Mouse (Mus musculus): ENCODE data around the gene Ms4a18.

Gene Ms4a18

DNA sequence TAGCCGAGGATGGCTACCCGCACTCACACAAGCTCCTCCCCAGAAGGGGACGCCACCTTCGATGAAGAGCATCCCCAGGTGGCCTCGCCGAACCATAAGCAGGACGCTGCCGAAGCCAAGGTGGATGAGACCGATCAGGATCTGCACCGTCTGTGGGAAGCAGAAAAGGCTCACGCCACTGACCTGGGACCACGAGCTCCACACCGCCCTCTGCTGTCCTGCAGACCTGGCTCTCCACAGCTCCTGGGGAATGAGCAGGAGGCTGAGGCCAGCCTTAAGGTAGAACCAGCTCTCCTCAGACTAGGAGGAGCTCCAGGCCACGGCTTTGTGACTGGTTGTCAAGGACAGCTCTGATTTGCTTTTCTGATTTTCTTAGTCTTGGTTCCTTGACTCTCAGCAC lies 34.7 kb downstream of the Ms4a18 start:
- DNase-seq (ENCODE audit: low read depth): peak; percentile 35

DNA sequence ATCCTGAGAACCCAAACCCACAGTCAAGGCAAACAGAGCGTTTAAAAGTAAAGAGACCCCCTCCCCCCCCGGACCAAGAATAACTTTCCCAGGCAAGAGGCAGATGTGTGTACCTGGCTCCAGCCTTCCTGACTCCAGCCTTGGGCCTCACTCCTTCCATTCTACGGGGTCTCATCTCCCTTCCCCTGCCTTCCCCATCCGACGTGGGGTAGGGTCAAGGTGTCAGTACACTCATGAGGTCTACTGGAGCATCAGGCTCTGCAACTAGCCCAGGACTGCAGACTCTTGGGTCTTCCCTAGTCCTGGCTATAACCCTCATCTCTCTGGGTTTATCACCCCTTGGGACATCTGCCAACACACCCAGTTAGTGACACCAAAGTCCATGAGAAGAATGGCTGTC lies 37.6 kb downstream of the Ms4a18 start:
- no peak for DNase-seq (ENCODE audit: low read depth)

GRCm38 (mm10) chr19:10979184-10980168 lies 38.4 kb downstream of the Ms4a18 start:
- DNase-seq (ENCODE audit: low read depth): peak; percentile 97

DNA sequence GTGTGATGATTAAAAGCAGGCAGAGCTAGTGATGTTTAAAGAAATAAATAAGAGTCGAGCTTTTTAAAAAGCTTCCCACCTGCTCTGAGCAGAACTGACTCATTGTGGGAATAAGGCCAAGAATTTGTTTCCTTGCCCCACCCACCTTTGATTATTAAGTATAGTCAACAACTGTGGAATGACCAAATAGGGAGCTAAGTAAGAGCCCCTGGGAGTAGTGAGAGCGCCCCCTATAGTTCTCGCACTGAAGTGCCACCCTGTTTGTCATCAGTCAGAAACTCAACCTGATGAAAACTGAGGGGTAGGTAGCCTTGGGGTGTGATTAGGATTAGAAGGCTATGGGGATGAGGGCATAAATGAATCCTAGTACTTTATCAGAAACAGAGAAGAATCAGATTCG lies 41.5 kb downstream of the Ms4a18 start:
- DNase-seq (ENCODE audit: low read depth): peak; percentile 64

DNA sequence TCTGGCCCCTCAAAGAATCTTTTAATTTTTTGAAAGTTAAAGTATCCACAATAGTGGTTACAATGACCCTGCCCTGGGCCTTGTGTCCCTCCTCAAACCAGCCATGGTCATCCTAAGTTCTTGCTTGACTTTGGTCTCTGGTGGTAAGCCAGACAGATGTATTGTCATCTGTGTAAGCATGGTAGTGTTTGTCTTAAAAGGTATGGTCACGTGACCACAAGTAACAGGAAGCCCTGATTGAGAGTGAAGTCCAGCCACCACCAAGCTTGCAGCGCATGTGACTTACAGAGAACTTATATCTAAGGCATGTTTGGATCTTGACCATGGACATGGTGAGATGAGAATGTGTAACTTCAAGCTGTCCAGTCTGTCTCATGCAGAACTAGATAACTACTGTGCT lies 42.6 kb downstream of the Ms4a18 start:
- peak; percentile 14 for DNase-seq (ENCODE audit: low read depth)

DNA sequence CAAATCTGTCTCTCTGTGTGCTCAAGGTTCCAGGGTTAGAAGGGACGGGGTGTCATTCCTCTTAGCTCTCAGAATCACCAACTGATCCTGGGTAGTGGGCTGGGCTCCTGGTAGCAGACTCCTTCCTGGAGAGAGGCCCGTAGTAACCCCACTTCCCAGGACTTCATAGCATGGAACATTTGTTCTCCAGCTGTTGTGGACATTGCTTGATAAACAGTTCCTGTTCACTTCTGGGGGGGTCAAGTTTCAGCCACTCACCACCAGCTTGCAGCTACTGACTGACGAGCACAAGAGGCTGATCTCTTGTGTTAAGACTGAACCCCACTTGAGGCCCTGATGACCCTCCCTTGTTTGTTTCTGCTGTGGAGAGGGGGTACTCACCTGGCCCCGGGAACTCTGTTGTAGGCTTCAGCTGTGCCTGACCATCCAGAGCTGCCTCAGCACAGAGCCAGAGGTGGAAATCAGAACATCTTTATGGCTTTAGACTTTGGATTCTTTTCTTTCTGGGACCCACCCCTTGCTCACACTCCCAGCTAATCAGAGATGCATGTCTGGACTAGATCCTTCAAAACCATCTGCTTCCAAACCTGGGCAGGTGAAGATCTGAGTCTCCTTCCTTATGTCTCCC lies 43.5 kb downstream of the Ms4a18 start, which contains the start of gene Ms4a10:
Gene Ms4a10, minus strand, starts transcription at position 433 of the 628 bp plus-strand sequence.
- no peak for DNase-seq (ENCODE audit: low read depth)

GRCm38 (mm10) chr19:10973187-10973586 lies 44.6 kb downstream of the Ms4a18 start:
- no peak for DNase-seq (ENCODE audit: low read depth)

DNA sequence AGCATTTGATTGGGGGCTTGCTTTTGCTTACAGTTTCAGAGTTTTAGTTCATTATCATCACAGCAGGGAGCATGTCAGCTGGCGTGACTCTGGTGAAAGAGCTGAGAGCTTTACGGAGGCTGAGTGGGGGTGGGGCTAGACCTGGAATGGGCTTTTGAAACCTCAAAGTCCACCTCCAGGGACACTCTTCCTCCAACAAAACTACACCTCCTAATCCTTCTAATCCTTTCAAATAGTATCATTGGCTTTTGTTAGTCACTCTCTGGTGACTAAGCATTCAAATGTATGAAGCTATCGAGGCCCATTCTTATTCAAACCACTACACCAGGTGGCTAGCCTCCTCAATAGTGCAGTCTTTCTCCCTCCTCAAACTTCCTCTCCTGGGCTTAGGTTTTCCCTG lies 45.2 kb downstream of the Ms4a18 start:
- no peak for DNase-seq (ENCODE audit: low read depth)

- DNase-seq (ENCODE audit: low read depth): no peak
Measured at GRCm38 (mm10) chr19:10970457-10970856, 47.4 kb downstream of the Ms4a18 start.

GRCm38 (mm10) chr19:10968578-10968977 lies 49.3 kb downstream of the Ms4a18 start:
- no peak for DNase-seq (ENCODE audit: low read depth)

DNA sequence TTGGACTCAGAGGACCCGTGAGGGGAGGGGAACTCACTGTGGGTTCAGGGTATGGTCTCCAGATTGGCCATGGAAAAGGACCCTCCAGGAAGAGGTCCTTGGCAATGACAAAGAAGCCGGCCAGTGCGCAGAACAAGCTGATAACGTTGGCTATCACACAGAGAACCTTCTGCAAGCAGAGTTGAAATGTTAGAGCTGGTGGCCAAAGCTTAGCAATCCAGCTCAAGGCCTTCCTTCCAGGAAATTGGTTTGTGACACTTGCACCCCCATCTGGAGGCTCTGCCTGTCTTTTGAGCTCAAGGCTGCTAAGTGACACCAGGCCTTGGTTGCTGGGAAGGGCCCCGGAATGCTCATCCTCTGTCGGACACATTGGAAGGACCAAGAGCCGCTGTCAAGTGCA lies 52.1 kb downstream of the Ms4a18 start:
- no peak for DNase-seq (ENCODE audit: low read depth)

DNA sequence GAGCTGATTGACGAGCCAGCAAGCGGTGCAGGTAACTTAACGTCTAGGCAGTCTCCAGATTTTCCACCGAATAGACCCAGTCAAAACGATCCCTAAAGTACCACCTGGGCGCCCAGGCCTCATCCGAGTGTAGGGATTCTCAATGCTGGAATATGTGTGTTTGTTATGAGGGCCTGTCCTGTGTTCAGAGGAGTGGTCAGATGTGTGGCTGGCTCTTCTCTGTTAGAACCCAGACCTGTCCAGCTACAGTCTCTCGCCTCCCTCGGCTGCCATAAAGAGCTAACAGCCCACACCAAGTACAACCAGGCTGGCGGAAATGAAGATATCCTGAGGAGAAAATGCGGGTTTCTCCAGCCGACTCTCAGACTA lies 57.9 kb downstream of the Ms4a18 start:
- DNase-seq (ENCODE audit: low read depth): no peak

- DNase-seq (ENCODE audit: low read depth): peak; percentile 90
Measured at GRCm38 (mm10) chr19:10959085-10959977, 58.5 kb downstream of the Ms4a18 start.

DNA sequence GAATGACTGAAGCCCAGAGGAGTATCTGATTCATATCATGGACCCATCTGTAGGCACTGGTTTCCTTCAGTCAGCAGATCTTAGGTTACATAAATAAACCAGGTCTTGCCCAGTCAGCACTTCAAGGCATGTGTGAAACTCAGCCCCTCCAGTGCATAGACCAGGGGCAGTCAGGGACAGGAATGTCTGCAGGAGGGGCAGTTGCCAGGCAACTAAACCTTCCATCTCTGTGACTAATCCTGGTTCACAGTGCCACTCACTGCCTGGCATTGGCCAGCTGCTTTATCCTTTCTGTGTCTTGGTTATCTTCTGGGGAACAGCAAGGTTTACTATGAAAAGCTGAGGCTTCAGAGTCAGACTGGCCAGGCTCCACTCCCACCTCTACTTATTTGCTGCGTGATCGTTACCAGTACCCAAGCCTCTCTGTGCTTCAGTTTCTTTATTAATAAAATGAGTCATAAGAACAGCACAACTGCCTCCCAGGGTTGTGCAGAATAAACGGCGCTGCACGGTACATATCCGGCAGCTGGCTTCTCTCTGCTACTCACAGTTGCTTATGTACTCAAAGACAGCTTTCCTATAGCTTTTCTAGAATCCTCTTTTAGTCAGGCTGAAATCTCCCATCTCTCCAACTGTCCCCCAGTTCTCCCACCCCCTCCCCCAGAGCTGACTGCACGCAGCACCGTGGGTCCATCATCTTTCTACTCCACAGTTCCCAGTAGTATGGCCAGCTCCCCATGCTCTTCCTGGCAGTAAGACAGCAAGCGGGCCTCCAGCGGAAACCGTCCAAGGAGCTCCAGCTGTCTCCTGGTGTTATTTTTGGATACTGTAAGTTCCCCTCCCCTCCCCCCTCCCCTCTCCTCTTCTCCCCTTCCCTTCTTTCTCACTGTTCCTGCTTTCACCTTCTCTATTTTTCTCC lies 65.6 kb downstream of the Ms4a18 start:
- DNase-seq (ENCODE audit: low read depth): peak; percentile 41

DNA sequence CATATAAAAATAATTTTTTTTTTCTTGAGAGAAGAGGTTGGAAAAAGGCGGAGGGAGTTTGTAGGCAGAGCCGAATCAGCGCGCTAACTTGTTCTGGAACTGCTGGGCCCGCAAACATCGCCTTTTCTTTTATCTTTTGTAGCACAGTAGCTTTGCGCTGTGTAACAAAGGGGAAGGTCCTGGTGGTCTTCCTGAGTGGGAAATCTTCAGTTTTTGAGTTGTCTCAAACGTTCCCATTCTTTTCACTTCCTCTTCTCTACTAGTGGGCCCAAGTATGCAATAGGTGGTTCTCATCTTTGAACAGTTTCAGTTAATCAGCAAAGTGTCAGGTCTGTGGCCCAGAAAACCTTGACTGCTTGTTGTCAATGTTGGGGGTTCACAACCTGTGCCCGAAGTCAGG lies 68.3 kb downstream of the Ms4a18 start:
- DNase-seq (ENCODE audit: low read depth): no peak

DNA sequence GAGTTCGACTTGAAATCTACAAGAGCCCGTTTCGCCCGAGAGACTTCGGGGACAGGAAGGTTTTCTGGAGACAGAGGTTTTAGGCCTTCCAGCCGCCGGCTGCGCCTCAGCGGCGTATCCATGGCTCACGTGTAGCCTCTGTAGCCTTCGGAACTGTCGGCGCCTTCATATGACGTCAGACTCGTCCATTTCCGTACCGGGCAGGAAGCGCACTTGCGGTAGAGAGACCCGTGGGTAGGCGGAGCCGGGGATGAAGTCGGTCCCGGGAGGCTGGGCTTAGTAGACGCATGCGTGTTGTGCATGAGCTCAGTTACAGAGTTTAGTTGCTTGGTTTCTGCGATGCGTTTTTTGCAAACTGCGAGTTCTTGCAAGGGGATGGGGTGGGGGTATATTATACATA lies 68.7 kb downstream of the Ms4a18 start, which contains the start of gene Ccdc86:
Gene Ccdc86, minus strand, starts transcription at position 155 of the 400 bp plus-strand sequence.
- DNase-seq (ENCODE audit: low read depth): peak; percentile 99

- DNase-seq (ENCODE audit: low read depth): peak; percentile 52
Measured at GRCm38 (mm10) chr19:10948416-10948815, 69.4 kb downstream of the Ms4a18 start.

DNA sequence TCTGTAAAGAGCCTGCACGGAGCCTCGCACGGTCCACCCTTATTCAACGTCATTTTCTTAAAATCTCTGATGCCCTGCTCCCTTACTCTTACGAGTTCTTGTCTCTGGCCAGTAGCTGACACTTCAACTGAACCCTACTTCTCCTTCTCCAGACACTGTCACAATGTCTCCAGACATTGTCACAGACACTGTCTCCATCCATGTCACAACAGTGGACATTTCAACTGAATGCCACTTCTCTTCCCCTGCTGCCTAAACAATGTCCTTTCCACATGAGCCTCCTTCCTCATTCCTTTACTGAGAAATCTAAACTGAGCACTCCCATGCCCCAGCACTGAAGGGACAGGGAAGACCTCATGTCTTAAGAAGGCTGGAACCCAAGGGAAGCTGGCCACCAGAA lies 70.6 kb downstream of the Ms4a18 start:
- no peak for DNase-seq (ENCODE audit: low read depth)
